Mouse (Mus musculus) limb, embryonic 11.5 days (tissue): ENCODE data around the gene Ncor1. TPM values are rescaled to one million over a fixed set of nuclear protein-coding genes. Genes with fewer than 3 reads are reported as not detected.
A peak's percentile ranks its signal among the peaks of the same experiment; 100 is the strongest.
"Not testable (repeated sequence)": the region's sequence is repeated elsewhere in the genome, so short reads cannot be mapped to it uniquely, and the experiment has no call there.

Source experiments
- ATAC-seq: fragments of 200-750 bp; cut with Nextera tagmentation; 2 replicates; pipeline ENCODE4 v1.8.0; 2017; ENCODE audit warnings: low read depth; ENCODE audit not compliant: insufficient number of reproducible peaks, low FRiP score, low TSS enrichment
- DNase-seq: peaks from one replicate; pipeline ENCODE4 v3.0.0-alpha.2; 2015; ENCODE audit warnings: low spot score
- H3K27ac ChIP-seq: fragments of 300-500 bp; sonication (generic); replicated peaks from 2 replicates; pipeline ENCODE4 v1.5.1; 2014; ENCODE audit warnings: low read depth, mild to moderate bottlenecking, low read length
- H3K27me3 ChIP-seq: fragments of 300-500 bp; sonication (generic); 2 replicates; pipeline ENCODE4 v1.6.1; 2014; ENCODE audit warnings: mild to moderate bottlenecking, low read length, mixed read lengths; ENCODE audit not compliant: control insufficient read depth, insufficient read depth
- H3K36me3 ChIP-seq: fragments of 300-500 bp; sonication (generic); 2 replicates; pipeline ENCODE4 v1.6.1; 2014; ENCODE audit warnings: mild to moderate bottlenecking, low read length, moderate library complexity, mixed read lengths; ENCODE audit not compliant: control insufficient read depth, insufficient read depth
- H3K4me1 ChIP-seq: fragments of 300-500 bp; sonication (generic); 2 replicates; pipeline ENCODE4 v1.6.1; 2014; ENCODE audit warnings: low read length, mixed read lengths; ENCODE audit not compliant: control insufficient read depth, insufficient read depth
- H3K4me2 ChIP-seq: fragments of 300-500 bp; sonication (generic); 2 replicates; pipeline ENCODE4 v1.6.1; 2014; ENCODE audit warnings: low read depth, mild to moderate bottlenecking, moderate library complexity; ENCODE audit not compliant: severe bottlenecking
- H3K4me3 ChIP-seq: fragments of 300-500 bp; sonication (generic); 2 replicates; pipeline ENCODE4 v1.5.1; 2014; ENCODE audit warnings: low read depth, low read length
- H3K9ac ChIP-seq: fragments of 300-500 bp; sonication (generic); 2 replicates; pipeline ENCODE4 v1.6.1; 2014; ENCODE audit warnings: mild to moderate bottlenecking, low read length
- H3K9me3 ChIP-seq: fragments of 300-500 bp; sonication (generic); 2 replicates; pipeline ENCODE4 v1.6.1; 2016; ENCODE audit warnings: low read length; ENCODE audit not compliant: control insufficient read depth
- WGBS: fragments of 180-500 bp; shearing (Covaris S2); extraction: QIAGEN DNeasy Blood & Tissue Kit; methylation state at CpG from one replicate; pipeline ENCODE4 v1.1.7; 2014; 5-methylcytosine and 5-hydroxymethylcytosine counted together
- polyA plus RNA-seq: library from polyadenylated mRNA; unstranded; fragments of >200 nt; fragmentation: Nextera tagmentation; extraction: Ambion mirVana; gene quantifications from 2 replicates; pipeline ENCODE4 v1.2.1, GENCODE M21; 2014

Gene Ncor1
- polyA plus RNA-seq, 1 experiment from 2014 or later = 170 TPM

GRCm38 (mm10) chr11:62466546-62466945 lies 8.2 kb upstream of the Ncor1 start:
- Histone ChIP-seq H3K9me3 (no peaks in the 10 kb centered on the region), H3K36me3 (no peaks in the 10 kb centered on the region), H3K27ac (no peak overlapping the region), H3K9ac (no peak overlapping the region), H3K4me1 (0 out of 2 replicates have a peak, but pooled peaks cover 3% of the 10 kb centered on the region), H3K4me2 (no peak overlapping the region), H3K4me3 (no peak overlapping the region), H3K27me3 (no peaks in the 10 kb centered on the region)
- no peak for ATAC-seq
- WGBS = 99% methylated on average over 3 of the region's 3 CpGs
- DNase-seq = no peak

GRCm38 (mm10) chr11:62465849-62466248 lies 7.5 kb upstream of the Ncor1 start:
- Histone ChIP-seq H3K36me3 (no peaks in the 10 kb centered on the region), H3K9me3 (no peaks in the 10 kb centered on the region), H3K9ac (no peak overlapping the region), H3K4me1 (0 out of 2 replicates have a peak, but pooled peaks cover 3% of the 10 kb centered on the region), H3K4me2 (no peak overlapping the region), H3K27ac (no peak overlapping the region), H3K27me3 (no peaks in the 10 kb centered on the region), H3K4me3 (no peak overlapping the region)
- DNase-seq (no peak), ATAC-seq (no peak)
- 92% methylated on average over 3 of the region's 3 CpGs for WGBS

GRCm38 (mm10) chr11:62464696-62465095 lies 6.4 kb upstream of the Ncor1 start:
- no peaks in the 10 kb centered on the region for H3K36me3 ChIP-seq
- no peaks in the 10 kb centered on the region for H3K27me3 ChIP-seq
- no peak overlapping the region for H3K27ac ChIP-seq
- WGBS = 91% methylated on average over 3 of the region's 3 CpGs
- H3K9ac ChIP-seq = no peak overlapping the region
- no peaks in the 10 kb centered on the region for H3K9me3 ChIP-seq
- ATAC-seq = no peak
- no peak overlapping the region for H3K4me3 ChIP-seq
- no peak overlapping the region for H3K4me2 ChIP-seq
- H3K4me1 ChIP-seq = 0 out of 2 replicates have a peak, but pooled peaks cover 3% of the 10 kb centered on the region
- no peak for DNase-seq

GRCm38 (mm10) chr11:62463225-62463915 lies 5.0 kb upstream of the Ncor1 start:
- Histone ChIP-seq H3K4me1 (0 out of 2 replicates have a peak, but pooled peaks cover 3% of the 10 kb centered on the region), H3K4me2 (no peak overlapping the region), H3K9me3 (no peaks in the 10 kb centered on the region), H3K9ac (no peak overlapping the region), H3K4me3 (no peak overlapping the region), H3K27ac (no peak overlapping the region), H3K27me3 (no peaks in the 10 kb centered on the region), H3K36me3 (no peaks in the 10 kb centered on the region)
- ATAC-seq (no peak), DNase-seq (no peak)
- WGBS = 90% methylated on average over 2 of the region's 2 CpGs

GRCm38 (mm10) chr11:62462529-62462928 lies 4.2 kb upstream of the Ncor1 start:
- not testable (repeated sequence) for H3K27me3 ChIP-seq, H3K36me3 ChIP-seq, H3K4me2 ChIP-seq, H3K4me3 ChIP-seq, H3K4me1 ChIP-seq, DNase-seq, H3K9ac ChIP-seq, ATAC-seq, H3K9me3 ChIP-seq, H3K27ac ChIP-seq
- WGBS = 98% methylated on average over 1 of the region's 1 CpGs

- ATAC-seq = no peak
- 3% methylated on average over 9 of the region's 9 CpGs for WGBS
- DNase-seq = no peak
- peak overlapping the region; percentile 95 for H3K27ac ChIP-seq
- H3K9me3 ChIP-seq = no peaks in the 10 kb centered on the region
- H3K4me1 ChIP-seq = no peaks in the 10 kb centered on the region
- no peaks in the 10 kb centered on the region for H3K36me3 ChIP-seq
- peak overlapping the region; percentile 99 for H3K9ac ChIP-seq
- H3K27me3 ChIP-seq = no peaks in the 10 kb centered on the region
- H3K4me3 ChIP-seq = peak overlapping the region; percentile 90
- H3K4me2 ChIP-seq = peak overlapping the region; percentile 93
Measured at GRCm38 (mm10) chr11:62458780-62459179, 439 bp upstream of the Ncor1 start.

GRCm38 (mm10) chr11:62457891-62458270 lies 460 bp downstream of the Ncor1 start:
- under 1% methylated on average over 18 of the region's 18 CpGs for WGBS
- H3K9ac ChIP-seq = peak overlapping the region; percentile 99
- DNase-seq = no peak
- no peaks in the 10 kb centered on the region for H3K4me1 ChIP-seq
- H3K9me3 ChIP-seq = no peaks in the 10 kb centered on the region
- ATAC-seq = no peak
- H3K27me3 ChIP-seq = no peaks in the 10 kb centered on the region
- peak overlapping the region; percentile 95 for H3K27ac ChIP-seq
- H3K36me3 ChIP-seq = peaks cover 2% of the 10 kb centered on the region; the same call in 1 of the 2 replicates
- H3K4me3 ChIP-seq = peak overlapping the region; percentile 90
- H3K4me2 ChIP-seq = peak overlapping the region; percentile 93

- DNase-seq = peak; percentile 92
Measured at GRCm38 (mm10) chr11:62457241-62457890, 975 bp downstream of the Ncor1 start.

More at GRCm38 (mm10) chr11:62457241-62457890, 975 bp downstream of the Ncor1 start:
- no peaks in the 10 kb centered on the region for H3K9me3 ChIP-seq
- H3K4me2 ChIP-seq = peak overlapping the region; percentile 93
- H3K36me3 ChIP-seq = peaks cover 2% of the 10 kb centered on the region; the same call in 1 of the 2 replicates
- no peaks in the 10 kb centered on the region for H3K4me1 ChIP-seq
- under 1% methylated on average over 68 of the region's 73 CpGs for WGBS
- H3K27ac ChIP-seq = peak overlapping the region; percentile 95
- peak; percentile 92 for ATAC-seq
- no peaks in the 10 kb centered on the region for H3K27me3 ChIP-seq
- peak overlapping the region; percentile 90 for H3K4me3 ChIP-seq
- H3K9ac ChIP-seq = peak overlapping the region; percentile 99
